Mouse (Mus musculus) intestine, postnatal 0 days (tissue): ENCODE results near the gene Psmb3. TPM values are rescaled to one million over a fixed set of nuclear protein-coding genes. Genes with fewer than 3 reads are reported as not detected.

ENCODE experiments used
- ATAC-seq: fragments of 200-750 bp; cut with Nextera tagmentation; 2 replicates; pipeline ENCODE4 v1.8.0; 2017; ENCODE audit warnings: mild to moderate bottlenecking, moderate TSS enrichment, moderate library complexity
- H3K27ac ChIP-seq: fragments of 300-500 bp; sonication (generic); 2 replicates; pipeline ENCODE4 v1.5.1; 2014; ENCODE audit warnings: mild to moderate bottlenecking, low read depth, low read length, moderate library complexity
- H3K27me3 ChIP-seq: fragments of 300-500 bp; sonication (generic); replicated peaks from 2 replicates; pipeline ENCODE4 v1.6.1; 2014; ENCODE audit warnings: low read length, mixed read lengths; ENCODE audit not compliant: control insufficient read depth, insufficient read depth
- H3K36me3 ChIP-seq: fragments of 300-500 bp; sonication (generic); 2 replicates; pipeline ENCODE4 v1.6.1; 2014; ENCODE audit warnings: mild to moderate bottlenecking, moderate library complexity; ENCODE audit not compliant: control insufficient read depth, insufficient read depth
- H3K4me1 ChIP-seq: fragments of 300-500 bp; sonication (generic); replicated peaks from 2 replicates; pipeline ENCODE4 v1.6.1; 2014; ENCODE audit warnings: antibody characterized with exemption, low read length, mixed read lengths; ENCODE audit not compliant: control insufficient read depth, insufficient read depth
- H3K4me2 ChIP-seq: fragments of 300-500 bp; sonication (generic); replicated peaks from 2 replicates; pipeline ENCODE4 v1.6.1; 2014; ENCODE audit warnings: low read depth, mild to moderate bottlenecking, moderate library complexity
- H3K4me3 ChIP-seq: fragments of 300-500 bp; sonication (generic); 2 replicates; pipeline ENCODE4 v1.5.1; 2014; ENCODE audit warnings: low read depth, low read length
- H3K9ac ChIP-seq: fragments of 300-500 bp; sonication (generic); 2 replicates; pipeline ENCODE4 v1.6.1; 2014; ENCODE audit warnings: mild to moderate bottlenecking, low read depth, low read length
- H3K9me3 ChIP-seq: fragments of 300-500 bp; sonication (generic); 2 replicates; pipeline ENCODE4 v1.6.1; 2016; ENCODE audit warnings: mixed run types; ENCODE audit not compliant: control insufficient read depth
- CTCF ChIP-seq: sonication (generic); IDR thresholded peaks from 2 replicates; pipeline ENCODE4 v1.5.1; 2016; ENCODE audit warnings: low read depth, mild to moderate bottlenecking, control low read depth, antibody characterized with exemption, moderate library complexity
- WGBS: fragments of 180-500 bp; shearing (Covaris S2); extraction: QIAGEN DNeasy Blood & Tissue Kit; methylation state at CpG from one replicate; pipeline ENCODE4 v1.1.7; 2014; 5-methylcytosine and 5-hydroxymethylcytosine counted together
- polyA plus RNA-seq: library from polyadenylated mRNA; unstranded; fragments of >200 nt; fragmentation: Nextera tagmentation; extraction: Ambion mirVana; gene quantifications from 2 replicates; pipeline ENCODE4 v1.2.1, GENCODE M21; 2015

Psmb3 gene
- polyA plus RNA-seq, 1 experiment from 2014 or later: 439 TPM

DNA sequence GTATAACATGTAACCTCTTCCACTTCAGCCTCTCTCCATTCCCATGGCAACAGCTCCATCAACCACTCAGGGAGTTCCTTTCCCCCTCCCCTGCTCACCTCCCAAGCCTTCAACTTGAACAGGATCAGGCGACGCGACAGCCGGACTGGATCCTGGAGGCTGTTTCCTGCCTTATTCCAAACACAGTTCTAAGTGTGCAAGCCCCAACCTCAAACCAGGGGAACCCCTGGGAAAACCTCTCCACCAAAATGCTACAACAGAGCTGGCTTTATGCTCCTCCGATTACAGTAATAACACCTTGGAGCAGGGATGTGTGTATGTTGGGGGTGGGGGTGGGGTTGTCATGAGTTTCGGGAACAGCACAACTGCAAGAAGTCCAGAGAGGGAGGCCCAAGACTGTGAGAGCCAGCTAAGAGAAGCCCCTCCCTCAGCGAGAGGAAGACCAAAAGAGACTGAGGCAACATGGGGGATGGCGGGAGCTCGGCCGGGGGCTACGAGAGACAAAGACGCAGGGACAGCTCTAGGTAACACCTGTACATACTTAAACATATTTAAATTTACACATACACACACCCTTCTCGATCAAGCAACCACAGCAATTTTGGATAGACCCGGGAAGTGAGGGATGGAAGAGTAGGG, 5.2 kb upstream of the Psmb3 start:
- peaks cover 8% of the 10 kb centered on the region; the same call in 1 of the 2 replicates for H3K36me3 ChIP-seq
- 3% methylated on average over 14 of the region's 14 CpGs for WGBS
- peak overlapping the region; percentile 98 for H3K27ac ChIP-seq
- H3K4me3 ChIP-seq: peak overlapping the region; percentile 77
- H3K9me3 ChIP-seq: no peaks in the 10 kb centered on the region
- peak overlapping the region; percentile 79 for H3K4me2 ChIP-seq
- H3K27me3 ChIP-seq: no peaks in the 10 kb centered on the region
- ATAC-seq: no peak
- peaks cover 22% of the 10 kb centered on the region for H3K4me1 ChIP-seq
- no peak for TF ChIP-seq CTCF
- H3K9ac ChIP-seq: peak overlapping the region; percentile 85

DNA sequence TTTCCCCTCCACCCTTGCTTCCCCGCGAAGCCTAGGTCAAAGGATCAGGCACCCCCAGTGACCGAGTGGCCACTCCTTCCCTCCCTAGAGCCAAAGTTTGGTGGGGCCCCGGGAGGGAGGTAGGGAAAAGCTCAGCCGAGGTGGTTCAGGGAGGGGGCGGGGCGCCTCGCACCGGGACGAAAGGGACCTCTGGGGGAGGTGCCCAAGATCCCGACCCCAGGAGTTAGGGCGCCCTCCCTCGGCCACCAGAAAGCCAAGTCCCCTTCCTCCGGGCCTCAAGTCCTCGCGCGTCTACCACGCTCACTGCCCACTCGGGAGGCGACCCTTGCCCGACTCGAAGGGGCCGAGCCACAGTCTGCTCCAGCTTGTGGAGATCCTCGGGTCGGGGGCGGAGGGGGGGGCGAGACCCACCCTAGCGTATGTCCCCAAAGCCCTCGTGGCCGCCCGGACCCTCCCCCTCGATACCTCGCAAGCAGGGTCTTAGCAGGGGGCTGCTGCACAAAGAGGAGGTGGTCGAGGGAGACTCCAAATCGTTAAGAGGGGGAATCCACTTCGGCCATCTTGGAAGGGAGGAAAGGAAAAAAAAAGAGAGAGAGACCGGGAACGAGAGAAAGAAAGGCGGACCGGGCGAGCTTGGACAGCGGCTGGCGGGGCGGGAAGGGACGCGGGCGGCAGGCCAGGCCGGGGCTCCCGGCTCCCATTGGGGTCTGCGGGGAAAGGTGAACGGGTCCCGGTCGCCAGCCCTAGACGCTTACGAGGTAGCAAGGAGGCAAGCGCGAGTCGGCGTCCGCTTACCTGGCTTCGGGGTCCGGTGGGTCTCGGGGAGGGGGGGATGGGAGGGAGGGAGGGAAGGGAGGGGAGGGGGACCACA, 4.2 kb upstream of the Psmb3 start:
- peak overlapping the region; percentile 98 for H3K27ac ChIP-seq
- peak overlapping the region; percentile 79 for H3K4me2 ChIP-seq
- TF ChIP-seq CTCF: peak; percentile 79
- peak overlapping the region; percentile 85 for H3K9ac ChIP-seq
- no peaks in the 10 kb centered on the region for H3K27me3 ChIP-seq
- H3K4me1 ChIP-seq: peaks cover 22% of the 10 kb centered on the region
- H3K9me3 ChIP-seq: no peaks in the 10 kb centered on the region
- H3K36me3 ChIP-seq: no peaks in the 10 kb centered on the region
- under 1% methylated on average over 55 of the region's 63 CpGs for WGBS
- ATAC-seq: no peak
- peak overlapping the region; percentile 77 for H3K4me3 ChIP-seq

DNA sequence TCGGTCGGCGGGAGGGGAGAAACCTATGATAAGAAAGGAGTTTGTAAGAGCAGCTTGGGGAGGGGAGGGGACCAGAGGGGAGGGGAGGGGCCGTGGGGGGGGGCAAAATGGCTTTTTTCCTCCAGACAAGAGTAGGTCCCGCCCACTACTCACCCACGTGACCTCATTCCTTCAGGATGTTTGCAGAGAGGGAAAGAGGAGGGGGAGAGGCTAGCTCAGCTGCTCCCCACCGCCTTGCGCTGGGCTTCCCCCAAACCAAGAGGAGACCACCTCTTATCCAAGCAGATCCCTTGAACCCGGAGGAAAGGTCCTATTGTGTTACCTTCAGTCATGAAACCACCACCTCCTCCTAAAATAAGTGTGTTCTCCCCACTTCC, 3.6 kb upstream of the Psmb3 start:
- ATAC-seq: peak; percentile 9; the same call in 1 of the 2 replicates
- H3K4me2 ChIP-seq: peak overlapping the region; percentile 79
- 0% methylated on average over 8 of the region's 9 CpGs for WGBS
- peak overlapping the region; percentile 98 for H3K27ac ChIP-seq
- no peaks in the 10 kb centered on the region for H3K27me3 ChIP-seq
- peak overlapping the region; percentile 85 for H3K9ac ChIP-seq
- no peak for TF ChIP-seq CTCF
- H3K9me3 ChIP-seq: no peaks in the 10 kb centered on the region
- peaks cover 22% of the 10 kb centered on the region for H3K4me1 ChIP-seq
- H3K36me3 ChIP-seq: no peaks in the 10 kb centered on the region
- H3K4me3 ChIP-seq: peak overlapping the region; percentile 77

DNA sequence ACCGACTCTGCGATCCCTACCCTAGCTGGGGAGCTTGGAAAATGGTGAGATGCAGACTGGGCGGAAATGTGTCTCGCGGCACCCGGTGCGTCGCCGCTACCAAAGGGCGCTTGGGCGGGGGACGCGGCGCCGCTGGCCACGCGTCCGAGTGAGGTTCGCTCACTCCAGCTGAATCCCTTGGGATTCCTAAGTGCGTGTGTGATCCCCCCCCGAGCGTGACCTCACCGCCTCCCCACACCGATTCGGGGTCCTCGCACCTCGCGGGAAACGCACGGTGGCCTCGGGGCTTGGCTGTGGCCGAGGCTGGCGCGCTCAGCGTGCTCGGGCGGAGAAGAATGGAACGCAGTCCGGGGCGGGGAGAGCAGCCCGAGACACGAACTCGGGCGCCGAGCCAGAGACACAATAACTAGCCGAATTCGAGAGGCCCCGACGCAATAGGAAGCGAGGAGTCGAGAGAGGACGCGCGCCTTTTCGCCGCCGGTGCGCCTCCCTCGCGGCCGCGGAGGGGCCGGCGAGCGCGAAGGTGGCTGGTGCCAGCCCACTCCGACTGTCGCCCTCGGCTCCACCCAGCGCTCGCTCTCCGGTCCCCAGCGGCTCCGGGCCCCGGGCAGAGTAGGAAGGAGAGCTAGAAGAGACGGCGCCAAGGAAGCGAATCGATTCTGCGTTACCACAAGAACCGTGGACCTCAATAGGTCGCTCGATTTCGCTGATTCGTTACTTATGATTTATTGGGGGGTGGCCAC, 3.0 kb upstream of the Psmb3 start, which contains the start of gene Pcgf2:
Gene Pcgf2 (minus strand): TSS at position 495 of the 743 bp plus-strand sequence.
- under 1% methylated on average over 85 of the region's 85 CpGs for WGBS
- Histone ChIP-seq H3K27ac (peak within 1 kb of the TSS; percentile 98), H3K4me3 (peak within 1 kb of the TSS; percentile 77), H3K4me2 (peak within 1 kb of the TSS; percentile 79), H3K4me1 (peaks cover 20% of the 10 kb centered on the region), H3K36me3 (no peaks in the 10 kb centered on the region), H3K9ac (peak within 1 kb of the TSS; percentile 85), H3K9me3 (no peaks in the 10 kb centered on the region), H3K27me3 (no peaks in the 10 kb centered on the region)
- peak; percentile 9 for ATAC-seq
- no peak for TF ChIP-seq CTCF

DNA sequence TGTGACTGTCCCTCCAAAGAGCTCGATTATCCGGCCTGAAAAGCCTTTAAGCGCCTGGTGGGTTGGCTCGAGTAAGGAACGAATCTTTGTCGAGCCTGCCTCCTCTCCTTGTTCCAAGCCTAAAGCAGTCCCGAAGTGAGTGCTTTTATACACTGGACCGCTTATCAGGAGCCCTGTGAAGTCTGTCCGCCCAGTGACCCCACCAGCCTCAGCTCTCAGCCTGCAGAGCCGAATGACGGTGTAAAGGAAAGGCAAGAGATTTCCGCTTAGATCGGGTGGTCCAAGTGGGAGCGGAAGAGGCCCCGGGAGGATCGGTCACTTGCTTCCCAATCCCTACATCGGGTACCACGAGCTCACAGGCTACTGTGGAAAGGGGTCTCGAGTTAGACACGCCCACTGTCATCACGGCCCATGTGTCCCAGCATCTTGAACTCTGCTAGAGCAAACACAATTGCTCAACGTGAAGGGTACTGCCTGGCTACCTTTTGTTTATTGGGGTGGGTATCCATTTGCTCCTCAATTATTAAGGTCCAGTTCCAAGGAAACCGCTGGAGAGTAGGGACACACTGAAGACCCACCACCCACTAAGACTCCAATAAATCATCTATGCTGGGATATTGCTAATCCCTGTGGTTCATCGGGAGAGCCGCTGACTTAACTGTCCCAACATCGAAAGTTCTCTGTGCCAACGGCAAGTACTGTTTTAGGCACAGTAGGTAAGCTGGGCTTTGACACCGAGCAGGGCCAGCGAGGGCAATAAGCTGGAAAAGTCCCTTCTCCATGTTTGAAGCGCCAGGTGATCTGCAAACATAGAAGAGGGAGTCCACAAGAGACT, 2.2 kb upstream of the Psmb3 start:
- Histone ChIP-seq H3K4me2 (peak overlapping the region; percentile 79), H3K36me3 (no peaks in the 10 kb centered on the region), H3K27me3 (no peaks in the 10 kb centered on the region), H3K9me3 (no peaks in the 10 kb centered on the region), H3K4me1 (peaks cover 12% of the 10 kb centered on the region), H3K27ac (peak overlapping the region; percentile 98), H3K4me3 (peak overlapping the region; percentile 77), H3K9ac (peak overlapping the region; percentile 85)
- 15% methylated on average over 30 of the region's 30 CpGs for WGBS
- ATAC-seq: no peak
- TF ChIP-seq CTCF: no peak
